Mouse (Mus musculus): Measurements from ENCODE around the gene Golga7b. TPM values are rescaled to one million over a fixed set of nuclear protein-coding genes. Genes with fewer than 3 reads are reported as not detected.

Golga7b gene
- polyA plus RNA-seq, 1 experiment from 2014 or later: 0.33 TPM

GRCm38 (mm10) chr19:42278461-42278860 is 31.1 kb downstream of the Golga7b start:
- H3K27ac ChIP-seq (ENCODE audit: low read length): no peak overlapping the region
- no peak overlapping the region for H3K4me2 ChIP-seq (ENCODE audit: low read depth, low read length)
- no peaks in the 10 kb centered on the region for H3K36me3 ChIP-seq (ENCODE audit: control insufficient read depth, insufficient read depth)
- H3K27me3 ChIP-seq (ENCODE audit: control insufficient read depth, insufficient read depth, low read length): 0 out of 2 replicates have a peak, but pooled peaks cover 2% of the 10 kb centered on the region
- no peak for ATAC-seq (replicated peaks; ENCODE audit: extremely low read depth, insufficient read depth, low FRiP score)
- no peaks in the 10 kb centered on the region for H3K9me3 ChIP-seq (replicated peaks; ENCODE audit: control insufficient read depth, low read length)
- H3K9ac ChIP-seq (ENCODE audit: low read length): no peak overlapping the region
- H3K4me1 ChIP-seq (ENCODE audit: control insufficient read depth, insufficient read depth, low read length): 0 out of 2 replicates have a peak, but pooled peaks cover 2% of the 10 kb centered on the region
- no peak overlapping the region for H3K4me3 ChIP-seq (ENCODE audit: low read length)
- 73% methylated on average over 5 of the region's 5 CpGs for WGBS

- H3K9ac ChIP-seq (ENCODE audit: low read length): no peak overlapping the region
- H3K27me3 ChIP-seq (ENCODE audit: control insufficient read depth, insufficient read depth, low read length): 0 out of 2 replicates have a peak, but pooled peaks cover 2% of the 10 kb centered on the region
- no peaks in the 10 kb centered on the region for H3K9me3 ChIP-seq (replicated peaks; ENCODE audit: control insufficient read depth, low read length)
- no peak overlapping the region for H3K27ac ChIP-seq (ENCODE audit: low read length)
- 0 out of 2 replicates have a peak, but pooled peaks cover 2% of the 10 kb centered on the region for H3K4me1 ChIP-seq (ENCODE audit: control insufficient read depth, insufficient read depth, low read length)
- no peak for ATAC-seq (replicated peaks; ENCODE audit: extremely low read depth, insufficient read depth, low FRiP score)
- WGBS: 56% methylated on average over 3 of the region's 3 CpGs
- no peak overlapping the region for H3K4me3 ChIP-seq (ENCODE audit: low read length)
- no peaks in the 10 kb centered on the region for H3K36me3 ChIP-seq (ENCODE audit: control insufficient read depth, insufficient read depth)
- no peak overlapping the region for H3K4me2 ChIP-seq (ENCODE audit: low read depth, low read length)
Observed at GRCm38 (mm10) chr19:42279611-42280010, 32.2 kb downstream of the Golga7b start.

GRCm38 (mm10) chr19:42284178-42284577 is 36.8 kb downstream of the Golga7b start:
- Histone ChIP-seq H3K27ac (ENCODE audit: low read length) (no peak overlapping the region), H3K36me3 (ENCODE audit: control insufficient read depth, insufficient read depth) (no peaks in the 10 kb centered on the region), H3K4me1 (ENCODE audit: control insufficient read depth, insufficient read depth, low read length) (0 out of 2 replicates have a peak, but pooled peaks cover 2% of the 10 kb centered on the region), H3K9ac (ENCODE audit: low read length) (no peak overlapping the region), H3K27me3 (ENCODE audit: control insufficient read depth, insufficient read depth, low read length) (no peaks in the 10 kb centered on the region), H3K4me2 (ENCODE audit: low read depth, low read length) (no peak overlapping the region), H3K9me3 (replicated peaks; ENCODE audit: control insufficient read depth, low read length) (no peaks in the 10 kb centered on the region), H3K4me3 (ENCODE audit: low read length) (no peak overlapping the region)
- ATAC-seq (replicated peaks; ENCODE audit: extremely low read depth, insufficient read depth, low FRiP score): no peak
- WGBS: 67% methylated on average over 8 of the region's 8 CpGs

GRCm38 (mm10) chr19:42288361-42288760 is 41.0 kb downstream of the Golga7b start:
- Histone ChIP-seq H3K36me3 (ENCODE audit: control insufficient read depth, insufficient read depth) (no peaks in the 10 kb centered on the region), H3K9ac (ENCODE audit: low read length) (no peak overlapping the region), H3K4me3 (ENCODE audit: low read length) (no peak overlapping the region), H3K27ac (ENCODE audit: low read length) (no peak overlapping the region), H3K4me2 (ENCODE audit: low read depth, low read length) (no peak overlapping the region), H3K9me3 (replicated peaks; ENCODE audit: control insufficient read depth, low read length) (no peaks in the 10 kb centered on the region), H3K27me3 (ENCODE audit: control insufficient read depth, insufficient read depth, low read length) (no peaks in the 10 kb centered on the region; the same call in 1 of the 2 replicates), H3K4me1 (ENCODE audit: control insufficient read depth, insufficient read depth, low read length) (no peaks in the 10 kb centered on the region)
- WGBS: 35% methylated on average over 4 of the region's 4 CpGs
- ATAC-seq (replicated peaks; ENCODE audit: extremely low read depth, insufficient read depth, low FRiP score): no peak

GRCm38 (mm10) chr19:42290954-42291661 is 43.7 kb downstream of the Golga7b start:
- no peaks in the 10 kb centered on the region; the same call in 1 of the 2 replicates for H3K27me3 ChIP-seq (ENCODE audit: control insufficient read depth, insufficient read depth, low read length)
- no peaks in the 10 kb centered on the region for H3K4me1 ChIP-seq (ENCODE audit: control insufficient read depth, insufficient read depth, low read length)
- H3K27ac ChIP-seq (ENCODE audit: low read length): no peak overlapping the region
- no peaks in the 10 kb centered on the region for H3K36me3 ChIP-seq (ENCODE audit: control insufficient read depth, insufficient read depth)
- H3K9me3 ChIP-seq (replicated peaks; ENCODE audit: control insufficient read depth, low read length): no peaks in the 10 kb centered on the region
- H3K9ac ChIP-seq (ENCODE audit: low read length): no peak overlapping the region
- no peak overlapping the region for H3K4me2 ChIP-seq (ENCODE audit: low read depth, low read length)
- H3K4me3 ChIP-seq (ENCODE audit: low read length): no peak overlapping the region
- 27% methylated on average over 7 of the region's 7 CpGs for WGBS
- no peak for ATAC-seq (replicated peaks; ENCODE audit: extremely low read depth, insufficient read depth, low FRiP score)

- no peaks in the 10 kb centered on the region for H3K9me3 ChIP-seq (replicated peaks; ENCODE audit: control insufficient read depth, low read length)
- H3K4me2 ChIP-seq (ENCODE audit: low read depth, low read length): no peak overlapping the region
- H3K27ac ChIP-seq (ENCODE audit: low read length): no peak overlapping the region
- H3K36me3 ChIP-seq (ENCODE audit: control insufficient read depth, insufficient read depth): no peaks in the 10 kb centered on the region
- WGBS: 57% methylated on average over 8 of the region's 8 CpGs
- no peak overlapping the region for H3K4me3 ChIP-seq (ENCODE audit: low read length)
- no peaks in the 10 kb centered on the region for H3K4me1 ChIP-seq (ENCODE audit: control insufficient read depth, insufficient read depth, low read length)
- no peak for ATAC-seq (replicated peaks; ENCODE audit: extremely low read depth, insufficient read depth, low FRiP score)
- H3K27me3 ChIP-seq (ENCODE audit: control insufficient read depth, insufficient read depth, low read length): no peaks in the 10 kb centered on the region; the same call in 1 of the 2 replicates
- H3K9ac ChIP-seq (ENCODE audit: low read length): no peak overlapping the region
Observed at GRCm38 (mm10) chr19:42292106-42292505, 44.7 kb downstream of the Golga7b start.

- no peak for ATAC-seq (replicated peaks; ENCODE audit: extremely low read depth, insufficient read depth, low FRiP score)
- Histone ChIP-seq H3K9ac (ENCODE audit: low read length) (no peak overlapping the region), H3K4me3 (ENCODE audit: low read length) (no peak overlapping the region), H3K36me3 (ENCODE audit: control insufficient read depth, insufficient read depth) (no peaks in the 10 kb centered on the region), H3K4me1 (ENCODE audit: control insufficient read depth, insufficient read depth, low read length) (no peaks in the 10 kb centered on the region), H3K4me2 (ENCODE audit: low read depth, low read length) (no peak overlapping the region), H3K27ac (ENCODE audit: low read length) (no peak overlapping the region), H3K9me3 (replicated peaks; ENCODE audit: control insufficient read depth, low read length) (no peaks in the 10 kb centered on the region), H3K27me3 (ENCODE audit: control insufficient read depth, insufficient read depth, low read length) (no peaks in the 10 kb centered on the region; the same call in 1 of the 2 replicates)
- WGBS: 67% methylated on average over 6 of the region's 6 CpGs
Observed at GRCm38 (mm10) chr19:42293216-42293615, 45.8 kb downstream of the Golga7b start.

- no peaks in the 10 kb centered on the region for H3K27me3 ChIP-seq (ENCODE audit: control insufficient read depth, insufficient read depth, low read length)
Observed at GRCm38 (mm10) chr19:42303210-42303813, 55.9 kb downstream of the Golga7b start.

GRCm38 (mm10) chr19:42304506-42304905 is 57.1 kb downstream of the Golga7b start:
- H3K4me1 ChIP-seq (ENCODE audit: control insufficient read depth, insufficient read depth, low read length): peaks cover 6% of the 10 kb centered on the region
- no peak for ATAC-seq (replicated peaks; ENCODE audit: extremely low read depth, insufficient read depth, low FRiP score)
- WGBS: 84% methylated on average over 13 of the region's 13 CpGs
- no peak overlapping the region for H3K4me2 ChIP-seq (ENCODE audit: low read depth, low read length)
- H3K4me3 ChIP-seq (ENCODE audit: low read length): no peak overlapping the region
- H3K36me3 ChIP-seq (ENCODE audit: control insufficient read depth, insufficient read depth): no peaks in the 10 kb centered on the region
- no peaks in the 10 kb centered on the region; the same call in 1 of the 2 replicates for H3K27me3 ChIP-seq (ENCODE audit: control insufficient read depth, insufficient read depth, low read length)
- no peak overlapping the region for H3K27ac ChIP-seq (ENCODE audit: low read length)
- H3K9ac ChIP-seq (ENCODE audit: low read length): no peak overlapping the region
- no peaks in the 10 kb centered on the region for H3K9me3 ChIP-seq (replicated peaks; ENCODE audit: control insufficient read depth, low read length)

More at GRCm38 (mm10) chr19:42303210-42303813, 55.9 kb downstream of the Golga7b start:
- 40% methylated on average over 12 of the region's 12 CpGs for WGBS
- no peak overlapping the region for H3K4me2 ChIP-seq (ENCODE audit: low read depth, low read length)
- ATAC-seq (replicated peaks; ENCODE audit: extremely low read depth, insufficient read depth, low FRiP score): no peak
- H3K4me1 ChIP-seq (ENCODE audit: control insufficient read depth, insufficient read depth, low read length): peaks cover 6% of the 10 kb centered on the region
- no peak overlapping the region for H3K27ac ChIP-seq (ENCODE audit: low read length)
- no peak overlapping the region for H3K4me3 ChIP-seq (ENCODE audit: low read length)
- H3K36me3 ChIP-seq (ENCODE audit: control insufficient read depth, insufficient read depth): no peaks in the 10 kb centered on the region
- no peak overlapping the region for H3K9ac ChIP-seq (ENCODE audit: low read length)
- no peaks in the 10 kb centered on the region for H3K9me3 ChIP-seq (replicated peaks; ENCODE audit: control insufficient read depth, low read length)
